Mouse (Mus musculus) gastrocnemius, adult 8-10 months (tissue): ENCODE measurements around the gene Sarnp. TPM values are rescaled to one million over a fixed set of nuclear protein-coding genes. Genes with fewer than 3 reads are reported as not detected.
"Not testable (repeated sequence)": the region's sequence is repeated elsewhere in the genome, so short reads cannot be mapped to it uniquely, and the experiment has no call there.

Experiments
- DNase-seq, 2 experiments: peaks; one replicate each; pipeline ENCODE4 v3.0.0; 2022; ENCODE audit warnings: low spot score in 2 of 2
- total RNA-seq, 4 experiments: library from RNA; stranded (reverse); gene quantifications; 2 replicates each; pipeline ENCODE4 v1.2.4; 2022

The Sarnp gene
- total RNA-seq, 4 experiments from 2014 or later, result 20.0 to 29.0 (median 24.0) TPM

DNA sequence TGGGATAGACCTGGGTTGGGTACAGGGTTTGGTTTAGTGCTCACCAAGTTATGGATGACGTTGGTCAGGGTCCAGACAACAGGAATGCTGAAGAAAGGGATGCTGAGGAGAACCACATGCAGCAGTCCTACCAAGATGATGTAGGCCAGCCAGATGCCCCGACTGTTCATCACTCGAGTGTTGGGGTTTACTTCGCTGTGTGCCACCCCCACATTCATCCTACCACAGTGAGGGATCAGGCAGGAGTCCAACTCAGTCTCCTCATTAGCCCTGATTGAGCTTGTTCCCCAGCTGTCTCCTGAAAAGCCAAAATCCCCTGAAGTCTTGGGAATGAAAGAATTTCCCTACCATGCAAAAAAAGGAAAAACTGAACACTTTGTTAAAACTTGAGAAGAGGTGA, 3.1 kb downstream of the Sarnp start:
- no peak for DNase-seq

DNA sequence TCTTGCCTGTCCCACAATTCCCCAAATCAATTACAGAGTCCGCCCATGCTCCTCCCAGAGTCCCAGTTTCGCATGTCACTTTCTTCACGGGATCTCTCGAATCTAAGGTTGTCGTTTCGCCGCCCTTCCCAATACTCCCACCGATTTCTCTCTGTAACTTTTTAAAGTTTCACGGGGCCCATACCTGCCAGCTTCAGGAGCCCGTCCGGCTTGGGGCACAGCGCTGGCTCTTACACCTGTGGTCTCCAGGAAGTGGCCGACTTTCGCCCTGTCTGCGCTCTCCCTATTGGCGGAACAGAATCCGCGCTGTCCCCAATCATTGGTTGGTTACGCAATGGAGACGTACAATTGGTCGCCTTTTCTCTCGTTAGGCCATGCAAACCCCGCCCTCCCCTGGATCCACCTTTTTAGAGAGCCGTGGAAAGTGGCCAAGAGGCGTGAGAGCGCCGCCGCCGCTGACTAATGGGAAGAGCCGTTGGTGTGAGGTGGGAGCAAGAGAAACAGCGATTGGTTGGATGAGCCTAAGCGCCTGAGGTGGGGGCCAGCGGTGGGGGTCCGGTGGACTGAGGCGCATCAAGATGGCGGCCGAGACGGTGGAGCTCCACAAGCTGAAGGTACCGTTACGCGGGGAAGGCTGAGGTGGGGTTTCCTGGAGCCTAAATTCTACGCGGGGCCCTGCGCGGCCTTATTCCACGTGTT, 4.4 kb downstream of the Sarnp start, which contains the start of gene Ormdl2:
Ormdl2 (minus strand) TSS at position 288 of the 699 bp plus-strand sequence.
- peak; percentile 98 to 99 for DNase-seq

- no peak for DNase-seq
Observed at GRCm38 (mm10) chr10:128822135-128822534, 5.0 kb downstream of the Sarnp start.

DNA sequence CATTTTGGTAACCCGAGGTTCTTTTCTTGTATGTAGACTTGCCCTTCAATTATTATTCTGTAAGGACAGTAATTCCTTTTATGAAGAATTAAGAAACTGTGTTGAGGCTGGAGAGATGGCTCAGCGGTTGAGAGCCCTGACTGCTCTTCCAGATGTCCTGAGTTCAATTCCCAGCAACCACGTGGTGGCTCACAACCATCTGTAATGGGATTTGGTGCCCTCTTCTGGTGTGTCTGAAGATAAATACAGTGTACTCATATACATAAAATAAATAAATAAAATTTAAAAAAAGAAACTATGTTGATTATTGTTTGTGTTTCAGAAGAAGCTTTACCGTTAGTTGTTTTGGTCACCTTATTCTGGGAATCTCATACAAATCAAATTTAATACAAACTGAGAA, 6.0 kb downstream of the Sarnp start:
- not testable (repeated sequence) for DNase-seq

DNA sequence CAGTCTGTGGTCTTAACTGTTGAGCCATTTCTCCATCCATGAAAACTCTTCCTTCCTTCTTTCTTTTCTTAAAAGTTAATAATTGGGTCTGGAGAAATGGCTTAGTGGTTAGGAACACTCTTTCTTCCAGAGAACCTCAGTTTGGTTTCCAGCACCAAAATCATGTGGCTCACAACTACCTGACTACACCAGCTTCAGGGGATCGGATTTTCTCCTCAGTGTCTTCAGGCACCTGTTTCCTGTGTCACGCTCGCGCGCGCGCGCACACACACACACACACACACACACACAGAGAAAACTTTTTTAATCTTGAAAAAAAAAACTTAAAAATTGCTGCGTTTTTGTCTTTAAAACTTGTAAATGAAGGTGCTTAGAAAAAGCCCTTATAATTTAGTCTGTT, 6.7 kb downstream of the Sarnp start:
- DNase-seq, result no peak

- no peak for DNase-seq
Observed at GRCm38 (mm10) chr10:128837400-128837799, 20.3 kb downstream of the Sarnp start.

- DNase-seq, result no peak
Observed at GRCm38 (mm10) chr10:128839434-128839833, 22.3 kb downstream of the Sarnp start.

DNA sequence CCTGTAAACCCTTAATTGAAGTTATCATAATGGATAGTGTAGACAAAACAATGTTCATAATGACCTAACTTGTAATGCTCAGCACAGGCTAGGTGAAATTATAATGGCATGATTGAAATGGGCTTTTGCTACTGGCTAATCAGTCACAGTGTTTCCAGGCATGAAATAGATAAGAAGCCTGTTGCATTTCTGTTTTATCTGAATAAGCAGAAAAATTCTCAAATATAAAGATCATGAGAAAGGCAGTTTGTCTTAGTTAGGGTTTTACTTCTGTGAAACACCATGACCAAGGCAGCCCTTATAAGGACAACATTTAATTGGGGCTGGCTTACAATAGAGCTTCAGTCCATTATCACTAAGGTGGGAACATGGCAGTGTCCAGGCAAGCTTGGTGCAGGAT, 23.5 kb downstream of the Sarnp start:
- no peak for DNase-seq

- no peak for DNase-seq
Observed at GRCm38 (mm10) chr10:128843260-128843659, 26.1 kb downstream of the Sarnp start.

DNA sequence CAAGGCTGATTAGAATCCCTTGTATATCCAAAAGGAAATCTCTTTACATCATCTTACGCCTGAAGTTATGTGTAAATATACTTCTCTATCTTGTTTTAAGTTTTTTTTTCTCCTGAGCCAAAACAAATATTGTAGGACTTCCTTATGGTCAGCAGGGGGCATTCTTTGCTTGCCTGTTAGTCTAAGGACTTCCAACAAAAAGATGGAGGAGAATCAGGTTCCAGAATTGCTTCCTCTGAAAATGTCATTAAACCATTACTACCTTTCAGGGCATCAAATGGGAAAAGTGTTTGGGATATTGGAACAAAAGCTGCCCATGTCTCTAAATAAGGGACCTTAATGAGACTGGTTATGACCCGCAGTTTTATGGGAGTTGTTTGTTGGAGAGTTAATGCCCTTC, 28.4 kb downstream of the Sarnp start:
- DNase-seq, result no peak

- no peak for DNase-seq
Observed at GRCm38 (mm10) chr10:128846664-128847063, 29.5 kb downstream of the Sarnp start.

- no peak for DNase-seq
Observed at GRCm38 (mm10) chr10:128848426-128848825, 31.3 kb downstream of the Sarnp start.

DNA sequence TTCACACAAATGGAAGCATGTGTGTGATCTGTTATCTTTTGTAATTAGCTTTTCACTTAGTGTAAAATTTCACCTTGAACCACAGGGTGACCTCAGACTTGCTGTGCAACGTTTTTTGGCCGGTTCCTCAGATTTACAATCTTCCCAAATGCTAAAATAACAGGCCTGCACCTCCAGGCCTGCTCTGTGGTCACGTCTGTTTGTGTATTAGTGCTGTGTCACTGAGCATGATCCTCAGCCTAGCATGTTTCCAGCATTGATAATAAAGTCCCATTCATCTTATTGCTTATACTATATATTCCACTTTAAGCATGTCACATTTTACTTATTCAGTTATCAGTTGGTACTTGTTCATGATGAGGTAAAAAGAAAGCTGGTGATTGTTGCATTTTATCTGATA, 33.2 kb downstream of the Sarnp start:
- no peak for DNase-seq

DNA sequence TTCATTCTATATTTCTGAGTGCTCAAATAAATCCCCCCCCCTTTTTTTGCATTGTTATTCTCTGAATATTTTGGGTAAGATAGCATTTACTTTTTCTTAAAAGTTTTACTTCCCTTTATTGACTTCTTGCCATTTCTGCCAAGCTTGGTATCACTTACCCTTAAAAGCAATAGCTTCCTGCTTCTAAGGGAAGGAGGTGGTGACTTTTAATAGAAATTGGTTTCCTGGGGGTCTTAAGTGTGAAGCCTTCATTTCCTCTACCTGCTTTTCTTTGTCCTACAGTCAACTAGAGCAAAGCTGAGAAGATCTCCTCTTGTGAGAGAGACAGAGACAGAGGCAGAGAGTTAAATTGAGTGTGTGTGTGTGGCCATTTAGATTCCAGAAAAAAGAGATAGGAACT, 44.0 kb downstream of the Sarnp start:
- no peak for DNase-seq

DNA sequence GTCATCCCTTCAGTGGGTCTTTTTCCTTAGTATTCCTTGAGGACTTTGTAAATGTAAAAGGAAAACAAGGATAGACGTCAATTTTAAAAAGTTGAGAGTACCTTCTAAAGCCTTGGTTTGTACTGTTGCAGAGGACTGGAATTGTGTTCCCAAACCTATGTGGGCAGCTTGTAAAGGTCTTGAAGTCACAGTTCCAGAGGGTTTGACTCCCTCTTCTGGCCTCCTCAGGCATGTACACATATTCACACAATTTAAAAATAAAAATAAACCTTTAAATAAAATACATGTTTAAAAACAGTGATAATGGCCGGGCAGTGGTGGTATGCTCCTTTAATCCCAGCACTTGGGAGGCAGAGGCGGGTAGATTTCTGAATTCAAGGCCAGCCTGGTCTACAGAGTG, 48.9 kb downstream of the Sarnp start:
- DNase-seq, result no peak

DNA sequence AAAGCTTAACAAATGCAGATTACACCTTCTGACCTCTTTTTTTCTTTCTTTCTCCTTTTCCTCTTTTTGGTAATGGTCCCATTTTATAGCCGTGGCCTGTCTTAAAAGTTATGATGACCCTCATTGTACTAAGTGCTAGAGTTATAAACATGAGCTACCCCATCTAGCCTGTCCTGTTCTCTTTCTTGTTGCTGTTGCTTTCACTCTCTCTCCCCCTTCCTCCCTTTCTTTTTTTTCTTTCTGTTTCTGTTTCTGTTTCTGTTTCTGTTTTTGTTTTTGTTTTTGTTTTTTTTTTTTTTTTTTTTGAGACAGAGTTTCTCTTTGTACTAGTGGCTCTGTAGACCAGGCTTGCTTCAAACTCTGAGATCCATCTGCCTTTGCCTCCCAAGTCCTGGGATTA, 49.4 kb downstream of the Sarnp start:
- DNase-seq, result no peak

DNA sequence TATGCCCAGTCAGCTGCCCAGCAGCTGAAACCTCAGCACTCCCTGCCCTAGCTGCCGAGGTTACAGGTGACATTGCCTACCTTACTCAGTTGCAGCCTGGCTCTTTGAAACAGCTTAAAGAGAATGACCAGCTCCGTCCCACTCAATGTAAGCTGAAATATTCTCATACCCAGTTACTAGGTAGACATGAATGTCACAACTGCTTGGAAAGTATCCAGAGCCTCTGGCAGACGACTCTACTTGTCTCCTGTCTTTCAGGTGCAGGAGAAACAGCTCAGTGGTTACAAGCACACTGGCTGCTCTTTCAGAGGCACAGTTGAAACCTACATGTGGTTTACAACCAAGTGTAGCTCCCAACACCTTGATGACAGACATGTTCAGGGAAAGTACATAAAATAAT, 53.2 kb downstream of the Sarnp start:
- no peak for DNase-seq

DNA sequence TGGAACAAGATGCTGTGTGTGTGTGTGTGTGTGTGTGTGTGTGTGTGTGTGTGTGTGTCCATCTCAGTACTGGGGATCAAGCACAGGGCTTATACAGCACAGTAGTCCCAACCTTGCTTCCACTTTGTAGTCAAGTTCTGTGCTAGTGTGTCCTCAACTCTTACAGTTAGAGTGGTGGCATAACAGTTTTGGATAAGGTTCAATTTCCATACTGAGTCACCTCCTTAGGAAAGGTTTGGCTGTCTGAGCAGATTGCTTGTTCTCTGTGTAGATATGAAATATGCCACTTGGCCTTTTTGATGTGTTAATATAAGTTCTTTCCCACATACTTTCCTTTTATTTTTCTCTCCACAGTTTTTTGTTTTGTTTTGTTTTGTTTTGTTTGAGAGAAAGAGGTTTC, 61.2 kb downstream of the Sarnp start:
- DNase-seq, result no peak

DNA sequence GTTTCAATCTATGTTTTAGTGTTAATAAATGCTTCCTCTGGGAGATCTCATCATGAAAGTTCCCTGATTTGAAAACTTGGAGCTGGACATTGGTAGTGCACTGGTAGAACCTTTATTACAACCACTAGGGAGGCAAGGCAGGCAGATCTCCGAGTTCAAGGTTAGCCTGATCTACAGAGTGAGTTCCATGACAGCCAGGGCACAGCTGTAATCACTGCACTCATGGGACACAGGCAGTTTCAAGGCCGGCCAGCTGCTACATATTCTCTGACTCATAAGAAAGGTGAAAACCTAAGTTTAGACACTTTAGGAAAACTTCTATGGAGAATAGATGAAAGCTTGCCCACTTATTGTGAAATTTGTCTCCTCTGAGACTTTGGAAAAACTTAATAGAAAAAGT, 61.7 kb downstream of the Sarnp start:
- no peak for DNase-seq

- no peak for DNase-seq
Observed at GRCm38 (mm10) chr10:128882067-128882466, 64.9 kb downstream of the Sarnp start.

DNA sequence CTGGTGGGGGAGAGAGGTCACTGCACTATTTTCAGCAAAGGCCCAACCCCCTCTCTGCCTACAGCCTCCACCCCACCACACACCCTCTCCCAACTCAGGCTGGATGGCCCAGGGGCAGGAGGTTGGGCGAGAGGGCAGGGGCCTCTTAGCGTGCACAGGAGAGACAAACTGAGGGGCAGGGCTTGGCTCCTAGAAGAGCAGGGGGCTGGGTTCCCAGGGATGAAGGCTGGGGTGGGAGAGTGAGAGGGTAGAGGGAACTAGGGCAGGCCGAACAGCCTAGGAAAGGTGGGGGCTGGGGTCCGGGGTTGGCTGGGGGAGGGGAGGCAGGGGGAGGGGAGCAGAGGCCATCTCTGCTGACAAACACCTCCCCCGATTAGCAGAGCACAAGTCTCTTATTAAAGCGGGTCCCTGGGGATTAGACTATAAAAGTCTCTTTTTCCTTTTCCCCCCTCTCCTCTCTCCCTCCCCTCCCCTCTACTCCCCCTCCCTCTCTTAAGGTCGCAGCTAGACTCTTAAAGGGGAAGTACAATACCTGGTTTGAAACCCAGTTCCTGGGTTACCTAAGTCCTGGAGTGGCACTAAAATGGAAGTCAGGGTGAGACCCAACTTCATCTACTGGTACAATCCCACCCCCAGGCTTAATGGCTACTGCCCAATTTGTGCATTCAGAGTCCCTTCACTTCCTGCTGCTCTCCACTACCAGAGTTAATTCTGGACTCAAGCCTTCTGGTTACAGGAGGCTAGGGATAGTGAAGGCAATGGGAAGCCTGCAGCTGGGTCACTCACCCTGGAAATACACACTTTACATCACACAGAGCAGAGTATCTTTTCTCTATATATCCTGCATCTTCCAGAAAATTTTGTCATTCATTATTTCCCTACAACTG, 72.1 kb downstream of the Sarnp start:
- DNase-seq, result no peak

- no peak for DNase-seq
Observed at GRCm38 (mm10) chr10:128889846-128890245, 72.7 kb downstream of the Sarnp start.
